In genomic region chr15:3775865-3776264, GRCm38 (mm10) we compare ENCODE assay signal across 31 mouse cellular contexts.
"Had no signal": no experiment of that assay in that cellular context is flagged by ENCODE, and none has a peak within 500 bp of the region (broad histone marks: within the 10 kb centered on the region; RNA-seq: fewer than 3 reads in every experiment).

No protein-coding gene starts in this region.

- H3K9ac ChIP-seq: heart, embryonic 13.5 days; heart, embryonic 15.5 days; hindbrain, embryonic 12.5 days; hindbrain, embryonic 14.5 days; kidney, embryonic 15.5 days; limb, embryonic 12.5 days; liver, embryonic 13.5 days; liver, embryonic 15.5 days; liver, postnatal 0 days had no signal

- H3K9me3 ChIP-seq: heart, embryonic 13.5 days; heart, embryonic 15.5 days; hindbrain, embryonic 10.5 days; hindbrain, embryonic 12.5 days; kidney, embryonic 15.5 days; limb, embryonic 10.5 days; limb, embryonic 12.5 days; liver, embryonic 13.5 days; liver, embryonic 15.5 days had no signal

- ATAC-seq: hindbrain, embryonic 16.5 days; inflammation-experienced regulatory T-cells, adult 6 months; intestine, embryonic 16.5 days; liver, postnatal 0 days had no signal

- DNase-seq: gastrocnemius, adult 2 months; gastrocnemius, postnatal 10 days; gastrocnemius, postnatal 25 days; heart, adult 2 months; heart, postnatal 14 days; heart, postnatal 4 days; kidney, adult 11 months; kidney, adult 2 months; kidney, adult 9 months; kidney, postnatal 14 days; kidney, postnatal 36 days; layer of hippocampus, adult 9-11 months; liver; liver, embryonic 13.5 days; liver, postnatal 0 days had no signal

- H3K4me3 ChIP-seq: gastrocnemius, adult 2 months; heart, adult 2 months; heart, embryonic 13.5 days; heart, embryonic 15.5 days; hindbrain, embryonic 10.5 days; hindbrain, embryonic 12.5 days; kidney, embryonic 15.5 days; left cerebral cortex, adult 2 months; limb, embryonic 10.5 days; limb, embryonic 12.5 days; liver, embryonic 13.5 days; liver, embryonic 15.5 days had no signal

- H3K4me1 ChIP-seq: heart, embryonic 13.5 days; heart, embryonic 15.5 days; hindbrain, embryonic 10.5 days; hindbrain, embryonic 12.5 days; kidney, embryonic 15.5 days; limb, embryonic 10.5 days; limb, embryonic 12.5 days; liver, embryonic 13.5 days; liver, embryonic 15.5 days had no signal

- H3K27ac ChIP-seq: gastrocnemius, adult 2 months; heart, adult 2 months; heart, embryonic 13.5 days; heart, embryonic 15.5 days; hindbrain, embryonic 10.5 days; hindbrain, embryonic 12.5 days; hindbrain, embryonic 14.5 days; kidney, embryonic 15.5 days; kidney, postnatal 0 days; left cerebral cortex, adult 2 months; limb, embryonic 10.5 days; limb, embryonic 12.5 days; liver, embryonic 13.5 days; liver, embryonic 15.5 days had no signal

- H3K4me2 ChIP-seq: heart, embryonic 11.5 days; heart, embryonic 13.5 days; heart, embryonic 15.5 days; hindbrain, embryonic 12.5 days; hindbrain, embryonic 14.5 days; kidney, embryonic 15.5 days; limb, embryonic 12.5 days; liver, embryonic 11.5 days; liver, embryonic 13.5 days; liver, embryonic 15.5 days had no signal

- H3K27me3 ChIP-seq: heart, embryonic 13.5 days; heart, embryonic 15.5 days; hindbrain, embryonic 12.5 days; kidney, embryonic 15.5 days; limb, embryonic 12.5 days; liver, embryonic 13.5 days; liver, embryonic 15.5 days had no signal

- H3K36me3 ChIP-seq: heart, embryonic 13.5 days; heart, embryonic 15.5 days; hindbrain, embryonic 10.5 days; hindbrain, embryonic 12.5 days; kidney, embryonic 15.5 days; limb, embryonic 10.5 days; limb, embryonic 12.5 days; liver, embryonic 13.5 days; liver, embryonic 15.5 days had no signal
